Mouse (Mus musculus): Measurements from ENCODE around the gene Cops3.

GRCm38 (mm10) chr11:59777259-59777658 is 62.4 kb downstream of the Cops3 start:
- no peak for TF ChIP-seq POLR2A (IDR thresholded peaks at IDR 0.05; ENCODE audit: low read depth, low read length)
- no peak for TF ChIP-seq CTCF (IDR thresholded peaks at IDR 0.05; ENCODE audit: extremely low read depth, insufficient read depth, insufficient read length, insufficient replicate concordance)
